Mouse (Mus musculus) hindbrain, embryonic 15.5 days (tissue): ENCODE results near the gene Mpzl2. TPM values are rescaled to one million over a fixed set of nuclear protein-coding genes. Genes with fewer than 3 reads are reported as not detected.

Source experiments
- ATAC-seq: fragments of 200-750 bp; cut with Nextera tagmentation; 2 replicates; pipeline ENCODE4 v1.8.0; 2017; ENCODE audit warnings: low read depth, moderate number of reproducible peaks, moderate TSS enrichment; ENCODE audit not compliant: low FRiP score
- H3K27ac ChIP-seq: fragments of 300-500 bp; sonication (generic); replicated peaks from 2 replicates; pipeline ENCODE4 v1.5.1; 2015; ENCODE audit warnings: mild to moderate bottlenecking, inconsistent platforms
- H3K27me3 ChIP-seq: fragments of 300-500 bp; sonication (generic); 2 replicates; pipeline ENCODE4 v1.6.1; 2015; ENCODE audit warnings: control low read depth, inconsistent platforms
- H3K36me3 ChIP-seq: fragments of 300-500 bp; sonication (generic); 2 replicates; pipeline ENCODE4 v1.6.1; 2015; ENCODE audit warnings: control low read depth, inconsistent platforms
- H3K4me1 ChIP-seq: fragments of 300-500 bp; sonication (generic); replicated peaks from 2 replicates; pipeline ENCODE4 v1.6.1; 2015; ENCODE audit warnings: control low read depth, inconsistent platforms
- H3K4me2 ChIP-seq: fragments of 300-500 bp; sonication (generic); 2 replicates; pipeline ENCODE4 v1.6.1; 2015; ENCODE audit warnings: moderate library complexity, mild to moderate bottlenecking, inconsistent platforms
- H3K4me3 ChIP-seq: fragments of 300-500 bp; sonication (generic); 2 replicates; pipeline ENCODE4 v1.5.1; 2015; ENCODE audit warnings: mild to moderate bottlenecking, inconsistent platforms
- H3K9ac ChIP-seq: fragments of 300-500 bp; sonication (generic); 2 replicates; pipeline ENCODE4 v1.6.1; 2015; ENCODE audit warnings: inconsistent platforms
- H3K9me3 ChIP-seq: fragments of 300-500 bp; sonication (generic); 2 replicates; pipeline ENCODE4 v1.6.1; 2016; ENCODE audit warnings: control low read depth, inconsistent platforms
- WGBS: fragments of 180-500 bp; shearing (Covaris S2); methylation state at CpG from one replicate; pipeline ENCODE4 v1.1.7; 2015; 5-methylcytosine and 5-hydroxymethylcytosine counted together
- polyA plus RNA-seq: library from polyadenylated mRNA; unstranded; fragments of >200 nt; fragmentation: Nextera tagmentation; extraction: Ambion mirVana; gene quantifications from 2 replicates; pipeline ENCODE4 v1.2.1, GENCODE M21; 2015

Mpzl2 gene
- polyA plus RNA-seq, 1 experiment from 2014 or later, result 2.6 TPM

GRCm38 (mm10) chr9:45040066-45040845 is 657 bp downstream of the Mpzl2 start:
- WGBS, result 14% methylated on average over 14 of the region's 14 CpGs
- Histone ChIP-seq H3K9me3 (no peaks in the 10 kb centered on the region), H3K4me1 (no peaks in the 10 kb centered on the region), H3K9ac (no peak overlapping the region), H3K27ac (no peak overlapping the region), H3K27me3 (peaks cover 70% of the 10 kb centered on the region), H3K36me3 (no peaks in the 10 kb centered on the region), H3K4me2 (peak overlapping the region; percentile 28; the same call in 1 of the 2 replicates), H3K4me3 (no peak overlapping the region)
- ATAC-seq, result no peak

DNA sequence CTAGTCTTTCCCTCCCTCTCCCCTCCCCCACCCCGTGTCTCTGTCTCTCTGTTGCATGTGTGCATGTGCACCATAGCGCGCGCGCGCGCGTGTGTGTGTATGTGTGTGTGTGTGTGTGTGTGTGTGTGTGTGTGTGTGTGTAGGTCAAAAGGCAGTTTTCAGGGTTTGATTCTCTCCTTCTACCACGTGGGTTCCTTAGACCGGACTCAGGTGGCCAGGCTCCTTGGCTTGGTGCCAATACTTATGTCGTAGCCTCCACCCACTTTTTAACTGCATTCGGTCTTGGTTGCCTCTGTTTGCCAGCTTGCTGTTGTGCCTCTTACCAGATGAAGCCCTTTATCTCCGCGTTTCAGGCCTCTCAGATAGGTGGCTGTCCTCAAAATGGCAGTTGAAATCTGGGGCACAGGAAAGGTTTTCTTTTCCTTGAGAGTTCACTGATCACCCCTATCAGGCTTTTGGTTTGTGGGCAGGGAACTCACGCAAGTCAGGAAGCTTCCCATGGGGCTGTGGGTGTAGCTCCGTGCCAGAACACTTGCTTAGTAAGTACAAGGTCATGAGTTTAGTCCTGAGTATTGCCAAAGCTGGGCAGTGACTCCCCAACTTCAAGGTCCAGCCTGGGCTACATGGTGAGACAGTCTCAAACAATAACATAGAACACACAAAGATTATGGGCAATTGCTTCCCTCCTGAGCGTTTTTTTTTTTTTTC is 1.7 kb downstream of the Mpzl2 start:
- no peaks in the 10 kb centered on the region for H3K36me3 ChIP-seq
- no peak overlapping the region for H3K9ac ChIP-seq
- peak overlapping the region; percentile 28; the same call in 1 of the 2 replicates for H3K4me2 ChIP-seq
- H3K27me3 ChIP-seq, result peaks cover 71% of the 10 kb centered on the region
- H3K4me3 ChIP-seq, result no peak overlapping the region
- WGBS, result 26% methylated on average over 17 of the region's 17 CpGs
- no peaks in the 10 kb centered on the region for H3K9me3 ChIP-seq
- ATAC-seq, result no peak
- no peak overlapping the region for H3K27ac ChIP-seq
- H3K4me1 ChIP-seq, result no peaks in the 10 kb centered on the region

DNA sequence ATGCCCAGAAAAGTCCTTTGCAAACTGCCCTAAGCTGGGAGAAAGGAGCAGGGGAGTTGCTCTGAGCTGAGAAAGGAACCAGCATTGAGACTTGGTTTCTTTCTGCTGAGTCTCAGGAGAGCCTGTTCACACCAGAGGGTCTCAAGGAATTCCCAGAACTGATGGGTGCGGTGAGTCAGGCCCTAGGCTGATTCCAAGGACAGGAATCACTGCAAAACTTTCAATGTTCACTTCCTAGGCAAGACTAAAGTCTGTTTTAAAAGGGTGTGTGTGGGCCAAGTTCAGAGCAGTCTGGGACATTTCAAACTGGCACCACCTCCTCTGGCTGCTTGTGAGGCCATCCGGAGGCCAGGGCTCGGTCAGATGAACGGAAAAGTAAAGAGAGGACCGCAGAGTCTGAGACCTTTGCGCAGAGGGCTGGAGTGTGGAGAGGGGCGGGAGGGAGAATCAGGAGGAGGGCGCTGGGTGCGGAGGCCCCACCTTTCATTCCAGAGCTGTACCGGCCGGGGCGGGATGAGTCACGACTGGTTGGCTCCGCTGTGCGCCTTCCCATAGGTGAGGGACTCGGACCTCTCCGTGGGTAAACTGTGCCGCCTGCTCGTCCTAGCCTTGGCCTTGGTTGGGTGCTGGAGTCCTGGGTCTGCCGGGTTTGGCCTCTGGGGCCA is 2.6 kb downstream of the Mpzl2 start:
- no peaks in the 10 kb centered on the region for H3K4me1 ChIP-seq
- H3K4me2 ChIP-seq, result 0 out of 2 replicates have a peak overlapping the region, but pooled peaks have one; percentile 9
- H3K9ac ChIP-seq, result 0 out of 2 replicates have a peak overlapping the region, but pooled peaks have one; percentile 13
- no peaks in the 10 kb centered on the region for H3K36me3 ChIP-seq
- H3K4me3 ChIP-seq, result 0 out of 2 replicates have a peak overlapping the region, but pooled peaks have one; percentile 6
- peaks cover 78% of the 10 kb centered on the region for H3K27me3 ChIP-seq
- WGBS, result 5% methylated on average over 20 of the region's 20 CpGs
- H3K27ac ChIP-seq, result no peak overlapping the region
- ATAC-seq, result no peak
- H3K9me3 ChIP-seq, result no peaks in the 10 kb centered on the region

DNA sequence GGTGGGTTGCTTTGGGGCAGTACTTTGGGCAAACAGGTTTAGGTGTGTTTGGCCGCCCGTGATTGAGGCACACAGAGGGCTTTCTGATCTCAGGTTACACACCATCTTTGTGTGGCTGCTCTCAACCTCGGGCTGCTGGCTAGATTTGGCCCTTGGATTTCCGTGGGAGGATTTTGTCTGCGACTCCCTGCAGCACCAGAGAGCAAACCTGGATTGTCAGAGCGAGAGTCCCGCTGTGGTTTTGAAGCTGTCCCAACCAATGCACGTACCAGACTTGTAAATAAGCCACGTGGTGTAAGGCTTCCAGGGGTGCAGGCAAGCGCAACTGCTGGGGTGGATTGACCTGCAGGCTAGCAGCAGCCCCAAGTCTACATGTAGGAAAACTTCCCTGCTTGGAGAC is 3.3 kb downstream of the Mpzl2 start:
- Histone ChIP-seq H3K27ac (no peak overlapping the region), H3K9ac (no peak overlapping the region), H3K27me3 (peaks cover 78% of the 10 kb centered on the region), H3K4me1 (no peaks in the 10 kb centered on the region), H3K4me3 (0 out of 2 replicates have a peak overlapping the region, but pooled peaks have one; percentile 6), H3K36me3 (no peaks in the 10 kb centered on the region), H3K4me2 (no peak overlapping the region), H3K9me3 (no peaks in the 10 kb centered on the region)
- WGBS, result 3% methylated on average over 10 of the region's 10 CpGs
- no peak for ATAC-seq

GRCm38 (mm10) chr9:45046973-45047372 is 7.4 kb downstream of the Mpzl2 start:
- H3K27me3 ChIP-seq, result peaks cover 49% of the 10 kb centered on the region
- H3K4me2 ChIP-seq, result no peak overlapping the region
- no peak overlapping the region for H3K27ac ChIP-seq
- no peak for ATAC-seq
- H3K4me1 ChIP-seq, result no peaks in the 10 kb centered on the region
- H3K9me3 ChIP-seq, result no peaks in the 10 kb centered on the region
- no peaks in the 10 kb centered on the region for H3K36me3 ChIP-seq
- H3K4me3 ChIP-seq, result no peak overlapping the region
- H3K9ac ChIP-seq, result no peak overlapping the region
- 93% methylated on average over 16 of the region's 16 CpGs for WGBS

DNA sequence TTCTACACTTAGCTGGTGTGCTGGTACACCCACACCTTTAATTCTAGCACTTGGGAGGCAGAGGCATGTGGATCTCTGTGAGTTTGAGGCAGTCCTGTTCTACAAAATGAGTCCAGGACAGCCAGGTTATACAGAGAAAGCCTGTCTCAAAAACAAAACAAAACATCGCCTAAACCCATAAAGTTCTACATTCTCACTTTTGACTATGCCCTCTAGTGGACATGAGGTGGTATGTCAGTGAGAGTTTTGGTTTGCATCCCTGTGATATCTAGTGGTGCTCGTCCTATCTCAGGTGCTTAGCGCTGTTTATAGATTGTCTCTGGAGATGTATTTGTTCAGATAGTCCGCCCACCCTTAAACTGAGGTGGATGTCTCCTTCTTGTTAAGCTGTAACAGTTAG is 8.9 kb downstream of the Mpzl2 start:
- no peak for ATAC-seq
- Histone ChIP-seq H3K27ac (no peak overlapping the region), H3K9ac (no peak overlapping the region), H3K27me3 (peaks cover 45% of the 10 kb centered on the region), H3K4me1 (no peaks in the 10 kb centered on the region), H3K9me3 (no peaks in the 10 kb centered on the region), H3K36me3 (no peaks in the 10 kb centered on the region), H3K4me2 (no peak overlapping the region), H3K4me3 (no peak overlapping the region)
- WGBS, result 28% methylated on average over 4 of the region's 4 CpGs

- no peak overlapping the region for H3K4me2 ChIP-seq
- no peak overlapping the region for H3K4me3 ChIP-seq
- H3K27ac ChIP-seq, result no peak overlapping the region
- H3K9me3 ChIP-seq, result no peaks in the 10 kb centered on the region
- no peak overlapping the region for H3K9ac ChIP-seq
- peaks cover 37% of the 10 kb centered on the region for H3K27me3 ChIP-seq
- H3K36me3 ChIP-seq, result no peaks in the 10 kb centered on the region
- H3K4me1 ChIP-seq, result peaks cover 3% of the 10 kb centered on the region; the same call in 1 of the 2 replicates
- WGBS, result 70% methylated on average over 1 of the region's 1 CpGs
- no peak for ATAC-seq
These were observed 10.1 kb downstream of the Mpzl2 start for GRCm38 (mm10) chr9:45049731-45050130.

GRCm38 (mm10) chr9:45050301-45050700 is 10.7 kb downstream of the Mpzl2 start:
- H3K4me1 ChIP-seq, result peaks cover 3% of the 10 kb centered on the region; the same call in 1 of the 2 replicates
- no peak overlapping the region for H3K27ac ChIP-seq
- 87% methylated on average over 2 of the region's 2 CpGs for WGBS
- ATAC-seq, result no peak
- no peak overlapping the region for H3K4me2 ChIP-seq
- no peaks in the 10 kb centered on the region for H3K36me3 ChIP-seq
- no peaks in the 10 kb centered on the region for H3K9me3 ChIP-seq
- H3K4me3 ChIP-seq, result no peak overlapping the region
- H3K9ac ChIP-seq, result no peak overlapping the region
- H3K27me3 ChIP-seq, result peaks cover 32% of the 10 kb centered on the region

DNA sequence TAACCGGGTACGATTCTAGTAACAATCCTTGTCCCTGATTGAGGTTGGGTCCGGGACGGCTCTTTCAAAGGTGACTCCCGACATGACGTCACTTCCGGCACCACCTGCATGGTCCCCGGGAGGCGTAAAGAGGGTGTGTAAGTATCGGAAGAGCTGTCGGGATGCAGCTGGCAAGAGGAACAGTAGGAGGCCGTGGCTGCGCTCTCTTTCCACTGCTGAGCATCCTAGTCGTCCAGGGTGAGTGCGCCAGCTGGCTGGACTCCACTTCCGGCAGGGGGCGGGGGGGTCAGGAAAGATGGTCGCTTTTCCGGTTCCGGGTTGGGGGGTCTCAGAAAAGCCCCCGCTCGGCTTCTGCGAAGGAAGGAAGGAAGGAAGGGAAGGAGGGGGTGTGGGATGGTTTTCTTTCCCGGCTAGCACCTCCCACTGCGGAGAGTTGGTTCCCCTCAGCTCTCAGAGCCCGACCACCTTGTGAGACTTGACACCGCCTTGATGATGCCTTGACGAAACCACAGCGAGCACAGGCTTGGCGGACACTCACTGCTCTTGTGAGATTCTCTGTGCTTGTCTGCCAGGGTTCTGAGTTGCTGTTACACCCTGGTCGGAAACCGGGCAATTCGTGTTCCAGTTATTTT is 15.6 kb downstream of the Mpzl2 start, which contains the start of gene Mpzl3:
Gene Mpzl3, plus strand, starts transcription at position 105 of the 632 bp plus-strand sequence.
- WGBS, result under 1% methylated on average over 33 of the region's 33 CpGs
- peak within 1 kb of the TSS; percentile 56 for H3K9ac ChIP-seq
- peak; percentile 99 for ATAC-seq
- H3K27me3 ChIP-seq, result peaks cover 25% of the 10 kb centered on the region
- H3K36me3 ChIP-seq, result no peaks in the 10 kb centered on the region
- H3K4me3 ChIP-seq, result peak within 1 kb of the TSS; percentile 60
- peak within 1 kb of the TSS; percentile 67 for H3K4me2 ChIP-seq
- peaks cover 6% of the 10 kb centered on the region; the same call in 1 of the 2 replicates for H3K4me1 ChIP-seq
- no peaks in the 10 kb centered on the region for H3K9me3 ChIP-seq
- H3K27ac ChIP-seq, result peak within 1 kb of the TSS; percentile 98

- ATAC-seq, result no peak
- Histone ChIP-seq H3K4me3 (no peak overlapping the region), H3K27me3 (peaks cover 10% of the 10 kb centered on the region), H3K36me3 (no peaks in the 10 kb centered on the region), H3K27ac (no peak overlapping the region), H3K4me2 (no peak overlapping the region), H3K9me3 (no peaks in the 10 kb centered on the region), H3K9ac (no peak overlapping the region), H3K4me1 (peaks cover 6% of the 10 kb centered on the region; the same call in 1 of the 2 replicates)
- 57% methylated on average over 5 of the region's 5 CpGs for WGBS
These were observed 18.8 kb downstream of the Mpzl2 start for GRCm38 (mm10) chr9:45058304-45058940.

DNA sequence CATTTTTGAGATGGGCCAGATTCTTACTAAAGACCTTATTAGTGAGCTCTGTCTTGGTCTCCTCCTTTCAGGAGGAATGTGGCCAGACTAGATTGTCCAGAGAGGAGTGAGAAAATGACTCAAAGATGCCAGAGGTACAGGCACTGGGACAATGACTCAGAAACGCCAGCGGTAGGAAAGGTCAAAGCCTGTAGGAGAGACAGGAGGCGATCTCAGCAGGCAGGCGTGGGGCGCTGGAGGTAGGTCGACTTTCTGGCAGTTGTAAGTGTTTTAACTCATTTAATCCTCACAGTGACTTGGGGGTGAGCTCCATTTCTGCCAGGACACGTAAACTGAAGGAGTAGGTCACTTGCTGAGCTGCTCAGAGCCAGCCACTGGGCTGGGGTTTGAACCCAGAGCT is 20.6 kb downstream of the Mpzl2 start:
- H3K27ac ChIP-seq, result no peak overlapping the region
- H3K4me2 ChIP-seq, result no peak overlapping the region
- no peaks in the 10 kb centered on the region for H3K9me3 ChIP-seq
- H3K36me3 ChIP-seq, result no peaks in the 10 kb centered on the region
- WGBS, result 49% methylated on average over 7 of the region's 7 CpGs
- H3K9ac ChIP-seq, result no peak overlapping the region
- H3K4me1 ChIP-seq, result 0 out of 2 replicates have a peak, but pooled peaks cover 3% of the 10 kb centered on the region
- H3K27me3 ChIP-seq, result peaks cover 7% of the 10 kb centered on the region; the same call in 1 of the 2 replicates
- H3K4me3 ChIP-seq, result no peak overlapping the region
- ATAC-seq, result no peak
